Mouse (Mus musculus) adrenal gland, adult (tissue): ENCODE measurements around the gene Ankfy1.

ENCODE experiments used
- DNase-seq, 2 experiments: peaks; one replicate each; pipeline ENCODE4 v3.0.0; 2022 to 2023; ENCODE audit warnings: low spot score in 1 of 2; ENCODE audit not compliant: inconsistent age in 2 of 2

Ankfy1 gene

DNA sequence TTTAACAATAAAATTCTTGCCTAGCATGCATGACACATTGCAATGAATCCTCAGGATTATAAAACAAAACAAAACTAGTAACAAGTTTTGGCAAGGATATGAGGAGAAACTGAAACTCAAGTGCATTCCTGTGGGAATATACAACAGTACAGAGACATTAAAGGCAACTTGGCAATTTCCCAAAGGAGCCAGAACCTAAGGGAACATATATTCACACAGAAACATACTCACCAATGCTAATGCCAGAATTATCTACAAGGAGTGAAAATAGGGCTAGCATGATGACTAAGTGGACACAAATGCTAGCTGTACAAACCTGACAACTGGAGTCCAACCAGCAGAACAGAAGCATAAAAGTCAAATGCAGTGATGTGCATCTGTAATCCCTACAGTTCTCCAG is 102.2 kb downstream of the Ankfy1 start:
- DNase-seq, result no peak

DNA sequence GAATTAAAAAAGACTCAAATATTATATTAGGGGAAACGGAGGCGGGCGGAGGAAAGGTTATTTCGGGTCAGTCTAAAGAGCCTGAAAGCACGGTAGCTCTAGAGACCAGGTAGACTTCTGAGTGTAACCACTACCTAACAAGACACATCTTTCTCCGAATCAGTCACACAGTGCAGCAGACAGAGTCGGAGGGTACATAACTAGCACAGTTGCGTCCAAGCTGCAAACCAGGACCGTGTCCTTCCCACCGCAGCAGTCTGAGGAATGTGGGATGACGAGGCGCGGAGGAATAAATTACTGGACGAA is 105.3 kb downstream of the Ankfy1 start:
- no peak for DNase-seq

DNA sequence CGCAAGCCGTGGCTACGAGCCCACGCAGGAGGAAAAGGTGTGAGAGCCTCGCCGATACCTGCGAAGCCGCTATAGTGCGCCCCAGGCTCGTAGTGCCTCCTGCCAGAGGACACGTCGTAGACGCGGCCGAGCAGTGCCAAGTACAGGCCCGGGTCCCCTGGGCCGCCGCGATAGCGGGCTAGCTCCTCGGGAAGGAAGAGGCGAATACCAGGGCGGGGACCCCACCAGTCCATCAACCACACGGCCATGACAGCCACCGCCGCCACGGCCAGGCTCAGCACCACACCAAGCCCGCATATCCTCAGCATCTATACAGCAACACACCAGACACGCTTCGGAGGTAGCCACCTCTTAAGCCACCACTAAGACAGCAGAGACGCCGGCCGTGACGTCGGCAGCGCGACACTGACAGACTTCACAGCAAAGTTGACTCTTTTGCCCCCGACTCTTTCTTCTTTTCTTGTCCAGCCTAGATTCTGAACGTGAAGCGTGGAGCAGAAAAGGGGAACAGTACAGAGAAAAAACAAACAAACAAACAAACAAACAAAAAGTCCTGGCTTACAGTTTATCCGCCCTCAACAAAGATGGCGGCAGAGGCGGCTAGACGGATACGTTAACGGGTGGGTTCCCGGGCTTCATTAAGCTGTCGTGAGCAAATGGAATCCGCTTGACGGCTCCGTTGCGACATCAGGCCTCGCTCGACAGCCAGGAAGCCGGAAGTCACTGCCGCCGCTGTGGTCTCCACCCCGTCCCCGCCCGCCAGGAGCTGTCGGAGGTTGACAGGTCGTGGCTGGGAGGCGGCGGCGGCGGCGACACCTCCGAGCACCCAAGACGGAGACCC is 105.9 kb downstream of the Ankfy1 start, which contains the start of the genes Cyb5d2 and Zzef1:
TSS of gene Cyb5d2 (minus strand) at position 688 of the 841 bp plus-strand sequence.
TSS of gene Zzef1 (plus strand) at position 772 of the 841 bp plus-strand sequence.
- DNase-seq, result peak; percentile 96 to 98

- no peak for DNase-seq
Observed at GRCm38 (mm10) chr11:72796296-72796687, 106.5 kb downstream of the Ankfy1 start.

GRCm38 (mm10) chr11:72796773-72797338 is 107.0 kb downstream of the Ankfy1 start:
- DNase-seq, result no peak

- no peak for DNase-seq
Observed at GRCm38 (mm10) chr11:72798112-72798511, 108.3 kb downstream of the Ankfy1 start.

- no peak for DNase-seq
Observed at GRCm38 (mm10) chr11:72801182-72801581, 111.4 kb downstream of the Ankfy1 start.

GRCm38 (mm10) chr11:72803038-72803437 is 113.2 kb downstream of the Ankfy1 start:
- DNase-seq, result no peak

DNA sequence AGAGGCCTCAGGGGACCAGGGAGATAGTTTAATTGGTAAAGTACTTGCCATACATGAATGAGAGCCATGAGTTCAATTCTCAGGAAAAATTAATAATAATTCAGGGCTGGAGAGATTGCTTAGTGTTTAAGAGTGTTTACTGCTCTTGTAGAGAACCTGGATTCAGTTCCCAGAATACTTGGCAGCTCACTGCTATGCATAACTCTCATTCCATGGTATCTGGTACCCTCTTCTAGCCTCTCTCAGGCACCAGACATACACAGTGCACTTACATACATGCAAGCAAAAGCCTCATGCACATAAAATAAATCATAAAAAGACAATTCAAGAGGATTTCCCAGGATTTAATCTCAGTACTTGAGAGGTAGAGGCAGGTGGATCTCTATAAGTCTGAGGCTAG is 114.8 kb downstream of the Ankfy1 start:
- DNase-seq, result no peak

GRCm38 (mm10) chr11:72805232-72805631 is 115.4 kb downstream of the Ankfy1 start:
- no peak for DNase-seq

GRCm38 (mm10) chr11:72806556-72806955 is 116.8 kb downstream of the Ankfy1 start:
- peak in 1 of 2 experiments; percentile 28 for DNase-seq

DNA sequence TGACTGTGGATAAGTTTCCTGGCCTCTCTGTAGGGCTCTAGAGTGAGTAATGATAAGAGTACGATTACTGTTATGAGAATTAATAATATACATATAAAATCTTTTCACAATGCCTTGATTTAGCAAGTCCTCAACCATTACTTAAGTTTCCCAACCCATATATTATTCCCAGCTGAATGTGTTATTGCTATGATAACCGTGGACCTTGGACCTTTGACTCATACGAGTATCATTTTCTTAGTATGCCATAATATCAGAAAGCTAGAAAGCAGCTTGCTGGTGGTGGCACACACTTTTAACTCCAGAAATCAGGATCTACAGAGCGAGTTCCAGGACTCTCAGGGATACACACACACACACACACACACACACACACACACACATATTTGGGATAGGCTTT is 118.2 kb downstream of the Ankfy1 start:
- DNase-seq, result peak in 1 of 2 experiments; percentile 61

DNA sequence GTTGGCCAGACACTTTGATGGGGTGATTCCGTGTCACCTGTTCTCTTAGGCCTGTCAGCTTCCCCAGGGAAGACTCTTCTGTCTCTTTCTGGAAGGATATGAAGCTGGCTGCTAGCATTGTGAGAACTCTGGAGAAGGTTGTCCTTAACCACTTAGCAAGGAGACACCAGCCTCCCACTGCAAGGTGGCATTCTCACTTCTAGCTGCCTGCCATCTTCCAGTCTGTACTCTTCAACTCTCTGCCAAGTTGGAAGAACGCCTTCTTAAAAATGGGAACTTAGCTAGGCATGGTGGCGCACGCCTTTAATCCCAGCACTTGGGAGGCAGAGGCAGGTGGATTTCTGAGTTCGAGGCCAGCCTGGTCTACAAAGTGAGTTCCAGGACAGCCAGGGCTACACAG is 123.9 kb downstream of the Ankfy1 start:
- no peak for DNase-seq

DNA sequence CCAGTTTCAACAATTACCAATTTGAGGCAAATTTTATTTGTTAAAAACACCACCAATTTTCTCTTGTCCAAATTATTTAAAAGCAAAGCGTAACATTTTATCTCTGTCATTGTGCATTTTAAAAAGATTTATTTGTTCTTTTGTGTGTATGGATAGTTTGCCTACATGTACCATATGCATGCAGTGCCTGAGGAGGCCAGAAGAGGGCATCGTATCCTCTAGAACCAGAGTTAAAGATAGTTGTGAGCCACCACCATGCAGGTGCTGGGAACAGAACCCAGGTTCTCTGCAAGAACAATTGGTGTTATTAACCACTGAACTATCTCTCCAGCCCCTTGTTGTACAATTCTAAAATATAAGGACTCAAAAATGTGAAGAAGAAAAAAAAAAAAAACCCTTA is 124.4 kb downstream of the Ankfy1 start:
- DNase-seq, result no peak

DNA sequence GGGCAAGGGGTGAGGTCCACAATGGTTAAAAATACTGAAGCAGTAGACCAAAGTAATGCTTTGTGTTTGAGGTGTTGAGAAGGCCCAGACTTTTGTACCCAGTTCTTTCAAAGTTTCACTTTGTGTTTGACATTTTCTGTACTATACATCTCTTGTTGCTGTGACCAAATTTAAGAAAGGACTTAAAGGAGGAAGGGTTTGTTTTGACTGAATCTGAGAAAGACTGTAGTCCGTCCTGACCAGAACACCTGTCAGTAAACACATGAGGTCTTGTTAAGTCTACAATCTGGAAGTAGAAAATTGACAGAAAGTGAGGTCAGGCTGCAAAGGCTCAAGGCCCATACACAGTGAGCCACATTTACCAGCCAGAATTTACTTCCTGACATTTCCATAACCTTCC is 127.1 kb downstream of the Ankfy1 start:
- DNase-seq, result no peak

DNA sequence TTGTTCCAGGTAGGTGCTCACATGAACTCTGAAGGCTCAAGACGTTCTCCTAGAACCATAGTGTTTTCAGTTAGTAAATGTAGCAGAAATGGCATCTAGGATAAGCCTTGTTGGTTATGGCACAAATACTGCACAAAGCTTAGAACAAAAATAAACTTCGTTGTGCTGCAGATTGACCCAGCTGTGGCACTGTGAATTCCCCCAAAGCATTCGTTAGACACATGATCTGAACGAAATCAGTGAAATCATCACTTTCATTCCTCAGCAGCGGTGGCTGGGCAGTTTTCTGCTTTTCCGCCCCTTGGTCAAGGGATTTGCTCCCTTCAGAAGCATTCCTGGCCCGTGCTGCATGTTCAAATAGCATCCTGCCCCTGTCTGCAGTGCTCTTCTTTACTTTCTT is 128.3 kb downstream of the Ankfy1 start:
- DNase-seq, result no peak

DNA sequence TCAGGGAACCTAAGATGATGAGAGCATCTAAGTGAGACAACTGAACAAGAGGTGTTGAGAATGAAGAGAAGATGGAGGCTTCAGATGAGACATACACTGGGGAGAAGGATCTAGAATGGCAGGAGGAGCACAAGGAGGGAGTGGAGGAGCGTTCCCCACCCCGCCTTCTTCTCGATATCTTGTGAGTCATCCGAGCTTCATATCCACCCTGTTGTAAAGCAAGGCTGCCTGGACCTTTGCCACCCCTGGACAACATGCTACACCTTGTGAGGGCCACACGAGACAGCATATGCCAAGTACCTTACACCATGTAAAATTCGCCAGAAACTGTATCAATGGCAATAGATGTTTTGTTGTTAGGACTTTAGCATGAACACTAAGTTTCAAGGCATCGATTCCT is 131.2 kb downstream of the Ankfy1 start:
- DNase-seq, result no peak
